Mouse (Mus musculus): ENCODE data around the gene L3hypdh. TPM values are rescaled to one million over a fixed set of nuclear protein-coding genes. Genes with fewer than 3 reads are reported as not detected.

The L3hypdh gene
- polyA plus RNA-seq, 1 experiment from 2014 or later, result 23.6 TPM

Small RNAs within 50 kb of the gene (microRNA-seq; reads per million reads assigned to microRNA genes)
- not detected for gene Gm24466

Other genes with a start within 250 kb of the L3hypdh start
- 0.42 and 0.64 TPM in 2 replicates for gene Gpr135, start 14.3 kb downstream of the L3hypdh start, polyA plus RNA-seq (2015; fragmentation: Nextera tagmentation; extraction: Ambion mirVana)
- gene Jkamp, start 150 bp upstream of the L3hypdh start, polyA plus RNA-seq (2015; fragmentation: Nextera tagmentation; extraction: Ambion mirVana), result 70.7 and 81.6 TPM in 2 replicates
- not detected in 2 replicates for gene Ccdc175, start 99.6 kb upstream of the L3hypdh start, polyA plus RNA-seq (2015; fragmentation: Nextera tagmentation; extraction: Ambion mirVana)